Mouse (Mus musculus) lung, embryonic 14.5 days (tissue): ENCODE data around the gene Klk1b8. TPM values are rescaled to one million over a fixed set of nuclear protein-coding genes. Genes with fewer than 3 reads are reported as not detected.

Experiments
- ATAC-seq: fragments of 200-750 bp; cut with Nextera tagmentation; 2 replicates; pipeline ENCODE4 v1.8.0; 2017; ENCODE audit warnings: mild to moderate bottlenecking, moderate TSS enrichment, moderate library complexity; ENCODE audit not compliant: insufficient read depth
- DNase-seq: peaks from one replicate; pipeline ENCODE4 v3.0.0-alpha.2; 2015
- H3K27ac ChIP-seq: fragments of 300-500 bp; sonication (generic); 2 replicates; pipeline ENCODE4 v1.5.1; 2014; ENCODE audit warnings: low read depth, mild to moderate bottlenecking, moderate library complexity
- H3K27me3 ChIP-seq: fragments of 300-500 bp; sonication (generic); 2 replicates; pipeline ENCODE4 v1.6.1; 2014; ENCODE audit warnings: low read length, control low read depth; ENCODE audit not compliant: insufficient read depth
- H3K36me3 ChIP-seq: fragments of 300-500 bp; sonication (generic); 2 replicates; pipeline ENCODE4 v1.6.1; 2014; ENCODE audit warnings: control low read depth; ENCODE audit not compliant: insufficient read depth
- H3K4me1 ChIP-seq: fragments of 300-500 bp; sonication (generic); 2 replicates; pipeline ENCODE4 v1.6.1; 2014; ENCODE audit warnings: antibody characterized with exemption, control low read depth; ENCODE audit not compliant: insufficient read depth
- H3K4me2 ChIP-seq: fragments of 300-500 bp; sonication (generic); 2 replicates; pipeline ENCODE4 v1.6.1; 2014; ENCODE audit warnings: mild to moderate bottlenecking
- H3K4me3 ChIP-seq: fragments of 300-500 bp; sonication (generic); 2 replicates; pipeline ENCODE4 v1.5.1; 2014; ENCODE audit warnings: low read depth, low read length
- H3K9ac ChIP-seq: fragments of 300-500 bp; sonication (generic); 2 replicates; pipeline ENCODE4 v1.6.1; 2014
- H3K9me3 ChIP-seq: fragments of 300-500 bp; sonication (generic); 2 replicates; pipeline ENCODE4 v1.6.1; 2016; ENCODE audit warnings: low read depth, low read length, control low read depth
- CTCF ChIP-seq: IDR thresholded peaks from 2 replicates; pipeline ENCODE4 v1.5.1; 2016; ENCODE audit warnings: antibody characterized with exemption, low read depth
- WGBS: fragments of 180-500 bp; shearing (Covaris S2); extraction: QIAGEN DNeasy Blood & Tissue Kit; methylation state at CpG from one replicate; pipeline ENCODE4 v1.1.7; 2014; 5-methylcytosine and 5-hydroxymethylcytosine counted together
- polyA plus RNA-seq: library from polyadenylated mRNA; unstranded; fragments of >200 nt; fragmentation: Nextera tagmentation; extraction: Ambion mirVana; gene quantifications from 2 replicates; pipeline ENCODE4 v1.2.1, GENCODE M21; 2014

Klk1b8 gene
- polyA plus RNA-seq, result not detected in 2 replicates

- no peaks in the 10 kb centered on the region for H3K27me3 ChIP-seq
- no peak within 1 kb of the TSS for H3K9ac ChIP-seq
- no peak for DNase-seq
- H3K27ac ChIP-seq, result no peak within 1 kb of the TSS
- WGBS, result 67% methylated on average over 2 of the region's 2 CpGs
- no peaks in the 10 kb centered on the region for H3K36me3 ChIP-seq
- no peak within 1 kb of the TSS for H3K4me3 ChIP-seq
- H3K9me3 ChIP-seq, result no peaks in the 10 kb centered on the region
- no peak for TF ChIP-seq CTCF
- ATAC-seq, result no peak
- H3K4me1 ChIP-seq, result no peaks in the 10 kb centered on the region
- no peak within 1 kb of the TSS for H3K4me2 ChIP-seq
Observed at GRCm38 (mm10) chr7:43950364-43950763, at the start of gene Klk1b8. Klk1b8 (plus strand) TSS chr7:43950664.

- no peak overlapping the region for H3K4me3 ChIP-seq
- H3K9ac ChIP-seq, result no peak overlapping the region
- H3K4me2 ChIP-seq, result no peak overlapping the region
- H3K27ac ChIP-seq, result no peak overlapping the region
- no peak for TF ChIP-seq CTCF
- H3K9me3 ChIP-seq, result no peaks in the 10 kb centered on the region
- 31% methylated on average over 9 of the region's 9 CpGs for WGBS
- no peak for DNase-seq
- no peaks in the 10 kb centered on the region for H3K36me3 ChIP-seq
- ATAC-seq, result no peak
- H3K27me3 ChIP-seq, result no peaks in the 10 kb centered on the region
- H3K4me1 ChIP-seq, result no peaks in the 10 kb centered on the region
Observed at GRCm38 (mm10) chr7:43914821-43915220, 35.6 kb upstream of the Klk1b8 start.

- WGBS, result 68% methylated on average over 13 of the region's 13 CpGs
Observed at GRCm38 (mm10) chr7:43918426-43918825, 32.0 kb upstream of the Klk1b8 start.

DNA sequence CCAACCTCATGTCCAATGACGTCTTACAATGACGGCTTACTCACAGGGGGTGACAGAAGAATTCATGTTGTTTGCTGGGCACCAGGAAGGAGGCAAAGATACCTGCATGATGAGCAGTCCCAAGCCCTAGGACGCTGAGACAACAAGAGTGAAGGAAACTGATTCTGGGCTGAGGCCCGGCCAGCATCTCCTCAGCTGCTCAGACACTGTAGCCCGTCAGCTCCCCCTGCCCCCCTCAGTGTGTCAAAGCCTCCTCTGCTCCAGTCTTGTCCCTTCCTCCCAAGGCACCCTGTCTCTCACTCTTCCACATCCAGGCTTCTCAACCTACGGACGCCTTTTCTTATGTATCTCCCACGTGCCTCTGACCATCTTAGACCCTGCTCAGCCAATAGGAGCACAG is 31.6 kb upstream of the Klk1b8 start:
- no peak overlapping the region for H3K4me2 ChIP-seq
- ATAC-seq, result no peak
- H3K4me1 ChIP-seq, result no peaks in the 10 kb centered on the region
- H3K36me3 ChIP-seq, result no peaks in the 10 kb centered on the region
- no peak for DNase-seq
- no peak overlapping the region for H3K27ac ChIP-seq
- H3K9me3 ChIP-seq, result no peaks in the 10 kb centered on the region
- H3K9ac ChIP-seq, result no peak overlapping the region
- WGBS, result 68% methylated on average over 8 of the region's 8 CpGs
- TF ChIP-seq CTCF, result no peak
- no peak overlapping the region for H3K4me3 ChIP-seq
- no peaks in the 10 kb centered on the region for H3K27me3 ChIP-seq

More at GRCm38 (mm10) chr7:43918426-43918825, 32.0 kb upstream of the Klk1b8 start:
- DNase-seq (no peak), ATAC-seq (no peak)
- no peak overlapping the region for H3K4me3 ChIP-seq
- no peaks in the 10 kb centered on the region for H3K36me3 ChIP-seq
- no peak for TF ChIP-seq CTCF
- no peak overlapping the region for H3K9ac ChIP-seq
- no peaks in the 10 kb centered on the region for H3K27me3 ChIP-seq
- H3K4me2 ChIP-seq, result no peak overlapping the region
- H3K4me1 ChIP-seq, result no peaks in the 10 kb centered on the region
- H3K27ac ChIP-seq, result no peak overlapping the region
- no peaks in the 10 kb centered on the region for H3K9me3 ChIP-seq

DNA sequence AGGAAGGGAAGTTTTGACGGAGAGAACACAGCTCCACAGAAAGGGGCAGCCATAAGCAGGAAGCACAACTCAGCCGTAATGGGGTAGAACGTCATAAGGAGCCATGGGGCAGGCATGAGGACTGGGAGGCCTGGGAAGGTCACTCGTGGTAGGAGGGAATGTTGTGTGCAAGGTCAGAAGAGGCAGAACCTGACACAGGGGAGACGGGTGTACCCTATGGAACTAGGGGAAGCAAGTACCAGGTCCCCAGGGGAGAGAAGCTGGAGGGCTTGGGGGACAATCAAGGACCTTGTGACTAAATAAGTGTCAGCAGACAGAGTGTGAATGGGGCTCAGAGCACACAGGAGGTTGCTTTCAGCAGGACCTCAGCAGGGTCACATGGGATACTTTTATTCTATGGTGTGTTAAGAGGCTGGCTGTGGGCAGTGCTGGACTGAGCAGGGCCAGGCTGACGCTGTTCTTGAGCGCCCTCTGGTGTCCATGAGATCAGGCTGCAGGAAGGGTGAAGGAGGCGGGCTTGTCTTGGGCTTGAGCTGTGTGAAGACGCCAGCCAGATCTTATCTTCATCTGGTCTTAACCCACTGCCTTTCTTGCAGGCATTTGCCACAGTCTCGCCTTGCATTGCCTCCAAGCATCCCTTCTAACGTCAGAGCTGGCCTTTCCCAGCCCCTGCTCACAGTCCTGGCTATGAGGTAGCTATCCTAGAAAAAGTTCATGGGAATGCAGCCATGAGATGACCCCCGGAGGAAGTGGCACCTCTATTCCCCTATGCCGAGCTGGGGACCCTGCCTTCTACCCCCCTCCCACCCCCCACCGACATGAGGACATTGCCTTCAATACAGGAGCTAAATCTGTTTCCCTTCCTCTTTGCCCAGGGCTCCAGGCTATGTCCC is 30.7 kb upstream of the Klk1b8 start:
- Histone ChIP-seq H3K9me3 (no peaks in the 10 kb centered on the region), H3K4me1 (no peaks in the 10 kb centered on the region), H3K4me2 (no peak overlapping the region), H3K36me3 (no peaks in the 10 kb centered on the region), H3K27ac (no peak overlapping the region), H3K9ac (no peak overlapping the region), H3K27me3 (no peaks in the 10 kb centered on the region), H3K4me3 (no peak overlapping the region)
- ATAC-seq, result peak; percentile 93
- DNase-seq, result peak; percentile 86
- TF ChIP-seq CTCF, result peak; percentile 91
- WGBS, result 25% methylated on average over 14 of the region's 14 CpGs

GRCm38 (mm10) chr7:43920582-43920981 is 29.9 kb upstream of the Klk1b8 start:
- no peak overlapping the region for H3K9ac ChIP-seq
- H3K27me3 ChIP-seq, result no peaks in the 10 kb centered on the region
- no peaks in the 10 kb centered on the region for H3K4me1 ChIP-seq
- DNase-seq, result no peak
- H3K9me3 ChIP-seq, result no peaks in the 10 kb centered on the region
- H3K27ac ChIP-seq, result no peak overlapping the region
- no peaks in the 10 kb centered on the region for H3K36me3 ChIP-seq
- TF ChIP-seq CTCF, result no peak
- 87% methylated on average over 3 of the region's 3 CpGs for WGBS
- ATAC-seq, result no peak
- H3K4me3 ChIP-seq, result no peak overlapping the region
- H3K4me2 ChIP-seq, result no peak overlapping the region

GRCm38 (mm10) chr7:43921087-43921486 is 29.4 kb upstream of the Klk1b8 start:
- Histone ChIP-seq H3K9ac (no peak overlapping the region), H3K9me3 (no peaks in the 10 kb centered on the region), H3K4me3 (no peak overlapping the region), H3K4me1 (no peaks in the 10 kb centered on the region), H3K27me3 (no peaks in the 10 kb centered on the region), H3K27ac (no peak overlapping the region), H3K36me3 (no peaks in the 10 kb centered on the region), H3K4me2 (no peak overlapping the region)
- TF ChIP-seq CTCF, result no peak
- ATAC-seq, result no peak
- DNase-seq, result no peak
- 77% methylated on average over 6 of the region's 6 CpGs for WGBS
